Mouse (Mus musculus): ENCODE data around the gene Atp6v1g3.

DNA sequence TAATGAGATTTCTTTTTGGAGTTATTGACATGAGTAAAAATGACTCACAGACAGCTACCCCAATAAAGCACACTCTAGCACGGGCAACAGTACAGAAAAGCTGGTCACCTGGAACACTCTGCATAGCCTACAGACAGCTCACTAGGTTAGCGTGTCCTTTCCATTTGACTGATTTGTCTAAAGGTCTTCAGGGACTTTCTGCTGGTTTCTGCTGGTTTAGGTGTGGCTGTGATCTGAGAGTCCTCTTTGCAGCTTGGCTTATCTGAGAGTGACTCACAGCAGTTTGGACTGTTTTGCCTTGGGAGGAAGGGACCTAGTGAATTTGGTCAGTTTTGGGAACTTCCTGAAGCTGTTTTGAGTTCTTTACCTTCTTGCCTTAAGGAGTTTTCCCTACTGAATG lies 24.8 kb upstream of the Atp6v1g3 start:
- TF ChIP-seq CTCF (IDR thresholded peaks at IDR 0.05) (no peak), POLR2A (IDR thresholded peaks at IDR 0.05; ENCODE audit: insufficient read depth, low read depth, low read length) (no peak), EP300 (IDR thresholded peaks at IDR 0.05; ENCODE audit: insufficient read depth, low read depth, low read length) (no peak)
